Mouse (Mus musculus): ENCODE data around the gene Flna. TPM values are rescaled to one million over a fixed set of nuclear protein-coding genes. Genes with fewer than 3 reads are reported as not detected.
"Not testable (repeated sequence)": the region's sequence is repeated elsewhere in the genome, so short reads cannot be mapped to it uniquely, and the experiment has no call there.

The Flna gene
- polyA plus RNA-seq, 1 experiment from 2014 or later, result 274 TPM

DNA sequence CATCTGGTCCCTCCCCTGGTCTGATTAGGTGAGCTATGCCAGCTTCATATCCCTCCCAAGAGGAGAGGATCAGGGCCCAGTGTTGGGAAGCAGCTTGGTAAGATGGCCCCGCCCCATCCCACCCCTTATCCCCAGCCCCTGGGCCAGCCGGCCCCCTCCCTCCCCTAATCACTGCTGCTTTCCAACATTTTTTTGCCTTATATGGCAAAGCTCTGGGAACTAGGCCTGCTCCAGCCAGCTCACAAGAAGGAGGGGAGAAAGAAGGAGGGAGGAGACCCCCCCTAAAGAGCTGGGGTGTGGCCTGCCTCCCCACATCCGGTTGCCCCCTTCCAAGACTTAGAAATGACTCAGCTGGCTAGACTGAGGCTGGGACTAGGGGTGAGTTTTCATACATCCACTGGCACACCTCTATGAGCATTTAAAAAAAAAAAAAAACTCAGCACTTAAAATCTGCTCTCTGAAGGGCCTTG lies 5.0 kb downstream of the Flna start:
- H3K27me3 ChIP-seq (replicated peaks), result no peaks in the 10 kb centered on the region
- peak; percentile 55 for ATAC-seq
- H3K4me3 ChIP-seq (replicated peaks), result peak overlapping the region; percentile 49
- peak overlapping the region; percentile 58; the same call in 1 of the 2 replicates for H3K9ac ChIP-seq
- 0 out of 2 replicates have a peak, but pooled peaks cover 3% of the 10 kb centered on the region for H3K36me3 ChIP-seq
- H3K9me3 ChIP-seq, result no peaks in the 10 kb centered on the region
- peak overlapping the region; percentile 73 for H3K27ac ChIP-seq
- H3K4me1 ChIP-seq (replicated peaks), result no peaks in the 10 kb centered on the region
- peak overlapping the region; percentile 55 for H3K4me2 ChIP-seq (replicated peaks)
- WGBS, result 37% methylated on average over 3 of the region's 3 CpGs

DNA sequence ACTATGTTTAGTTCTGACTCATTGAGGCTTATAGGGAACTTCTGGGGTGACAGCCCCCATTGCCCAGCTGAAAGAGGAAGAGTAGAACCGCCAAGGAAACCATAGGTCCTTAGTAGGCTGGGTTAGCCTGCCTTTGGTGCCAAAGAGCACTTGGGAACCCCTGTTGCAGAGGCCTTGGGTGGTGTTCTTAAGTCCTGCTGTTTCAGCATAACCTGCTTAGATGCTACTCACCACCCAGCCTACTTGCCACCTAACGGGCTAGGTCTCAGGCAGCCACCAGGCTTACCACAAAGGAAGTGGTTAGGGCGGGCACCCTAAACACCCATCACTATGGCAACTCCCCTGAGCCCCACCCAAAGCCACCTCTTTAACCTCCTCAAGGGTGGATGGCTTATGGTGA lies 5.8 kb downstream of the Flna start:
- no peaks in the 10 kb centered on the region for H3K9me3 ChIP-seq
- H3K36me3 ChIP-seq, result peaks cover 3% of the 10 kb centered on the region; the same call in 1 of the 2 replicates
- no peak for ATAC-seq
- H3K4me3 ChIP-seq (replicated peaks), result peak overlapping the region; percentile 49
- H3K9ac ChIP-seq, result 0 out of 2 replicates have a peak overlapping the region, but pooled peaks have one; percentile 10
- H3K4me2 ChIP-seq (replicated peaks), result peak overlapping the region; percentile 55
- H3K27ac ChIP-seq, result no peak overlapping the region
- 73% methylated on average over 3 of the region's 3 CpGs for WGBS
- H3K27me3 ChIP-seq (replicated peaks), result no peaks in the 10 kb centered on the region
- no peaks in the 10 kb centered on the region for H3K4me1 ChIP-seq (replicated peaks)

GRCm38 (mm10) chrX:74243396-74243795 lies 6.2 kb downstream of the Flna start:
- peaks cover 3% of the 10 kb centered on the region; the same call in 1 of the 2 replicates for H3K36me3 ChIP-seq

GRCm38 (mm10) chrX:74240332-74240731 lies 9.3 kb downstream of the Flna start:
- Histone ChIP-seq H3K9ac (no peak overlapping the region), H3K36me3 (peaks cover 12% of the 10 kb centered on the region; the same call in 1 of the 2 replicates), H3K4me2 (replicated peaks) (no peak overlapping the region), H3K4me1 (replicated peaks) (no peaks in the 10 kb centered on the region), H3K4me3 (replicated peaks) (no peak overlapping the region), H3K9me3 (no peaks in the 10 kb centered on the region), H3K27me3 (replicated peaks) (no peaks in the 10 kb centered on the region), H3K27ac (no peak overlapping the region)
- no peak for ATAC-seq
- 91% methylated on average over 4 of the region's 4 CpGs for WGBS

More at GRCm38 (mm10) chrX:74243396-74243795, 6.2 kb downstream of the Flna start:
- Histone ChIP-seq H3K9me3 (no peaks in the 10 kb centered on the region), H3K4me1 (replicated peaks) (no peaks in the 10 kb centered on the region), H3K27ac (no peak overlapping the region), H3K4me3 (replicated peaks) (peak overlapping the region; percentile 49), H3K4me2 (replicated peaks) (peak overlapping the region; percentile 55), H3K27me3 (replicated peaks) (no peaks in the 10 kb centered on the region), H3K9ac (0 out of 2 replicates have a peak overlapping the region, but pooled peaks have one; percentile 10)
- 78% methylated on average over 2 of the region's 2 CpGs for WGBS
- no peak for ATAC-seq

GRCm38 (mm10) chrX:74233196-74233595 lies 16.4 kb downstream of the Flna start:
- WGBS, result 91% methylated on average over 5 of the region's 5 CpGs
- ATAC-seq, result no peak
- H3K9me3 ChIP-seq, result no peaks in the 10 kb centered on the region
- no peak overlapping the region for H3K4me2 ChIP-seq (replicated peaks)
- no peak overlapping the region for H3K27ac ChIP-seq
- no peak overlapping the region for H3K9ac ChIP-seq
- H3K4me3 ChIP-seq (replicated peaks), result no peak overlapping the region
- H3K36me3 ChIP-seq, result peaks cover 17% of the 10 kb centered on the region
- no peaks in the 10 kb centered on the region for H3K4me1 ChIP-seq (replicated peaks)
- no peaks in the 10 kb centered on the region for H3K27me3 ChIP-seq (replicated peaks)

- WGBS, result 80% methylated on average over 1 of the region's 1 CpGs
- Histone ChIP-seq H3K27ac (no peak overlapping the region), H3K9ac (no peak overlapping the region), H3K4me2 (replicated peaks) (no peak overlapping the region), H3K4me3 (replicated peaks) (no peak overlapping the region), H3K4me1 (replicated peaks) (no peaks in the 10 kb centered on the region), H3K36me3 (peaks cover 9% of the 10 kb centered on the region), H3K27me3 (replicated peaks) (no peaks in the 10 kb centered on the region), H3K9me3 (no peaks in the 10 kb centered on the region)
- no peak for ATAC-seq
These were observed 19.6 kb downstream of the Flna start for GRCm38 (mm10) chrX:74230038-74230437.

GRCm38 (mm10) chrX:74220099-74220498 lies 29.5 kb downstream of the Flna start:
- H3K9ac ChIP-seq; H3K9me3 ChIP-seq; H3K27me3 ChIP-seq (replicated peaks); H3K36me3 ChIP-seq; H3K4me1 ChIP-seq (replicated peaks); ATAC-seq; H3K4me3 ChIP-seq (replicated peaks); H3K27ac ChIP-seq; H3K4me2 ChIP-seq (replicated peaks): not testable (repeated sequence)
- WGBS, result 48% methylated on average over 1 of the region's 1 CpGs

GRCm38 (mm10) chrX:74219449-74219848 lies 30.2 kb downstream of the Flna start:
- Histone ChIP-seq H3K27ac (no peak overlapping the region), H3K4me2 (replicated peaks) (no peak overlapping the region), H3K36me3 (no peaks in the 10 kb centered on the region), H3K9ac (no peak overlapping the region), H3K4me3 (replicated peaks) (no peak overlapping the region), H3K9me3 (no peaks in the 10 kb centered on the region), H3K27me3 (replicated peaks) (no peaks in the 10 kb centered on the region), H3K4me1 (replicated peaks) (no peaks in the 10 kb centered on the region)
- 50% methylated on average over 13 of the region's 13 CpGs for WGBS
- no peak for ATAC-seq

DNA sequence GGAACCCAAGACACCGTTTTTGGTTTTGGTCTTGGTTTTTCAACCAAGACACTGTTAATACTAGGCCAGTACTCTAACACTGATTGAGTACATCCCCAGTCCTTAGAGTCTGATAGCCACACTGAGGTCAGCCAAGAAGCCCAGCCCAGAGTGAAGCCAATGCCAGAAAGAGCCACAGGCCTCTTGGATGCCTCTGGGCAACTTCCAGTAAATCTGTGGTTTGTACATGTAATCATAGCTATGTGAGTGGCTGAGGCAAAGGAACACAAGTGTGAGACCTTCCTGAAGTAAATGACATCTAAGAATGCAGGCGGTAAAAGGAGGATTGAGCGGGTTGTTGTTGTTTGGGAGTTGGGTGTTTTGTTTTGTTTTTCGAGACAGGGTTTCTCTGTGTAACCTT lies 31.1 kb downstream of the Flna start:
- no peak for ATAC-seq
- 90% methylated on average over 4 of the region's 4 CpGs for WGBS

DNA sequence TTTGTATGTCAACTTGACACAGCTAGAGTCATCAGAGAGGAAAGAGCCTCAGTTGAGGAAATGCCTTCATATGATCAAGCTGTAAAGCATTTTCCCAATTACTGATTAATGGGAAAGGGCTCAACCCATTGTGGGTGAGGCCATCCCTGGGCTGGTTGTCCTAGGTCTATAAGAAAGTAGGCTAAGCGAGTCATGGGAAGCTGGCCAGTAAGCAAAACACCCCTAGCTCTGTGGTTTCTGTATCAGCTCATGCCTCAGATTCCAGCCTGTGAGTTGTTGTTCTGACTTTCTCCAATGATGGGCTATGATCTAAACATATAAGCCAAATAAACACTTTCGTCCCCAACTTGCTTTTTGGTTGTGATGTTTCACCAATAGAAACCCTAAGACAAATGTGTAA lies 46.1 kb downstream of the Flna start:
- H3K36me3 ChIP-seq, result no peaks in the 10 kb centered on the region
- no peaks in the 10 kb centered on the region for H3K27me3 ChIP-seq (replicated peaks)
- no peak overlapping the region for H3K9ac ChIP-seq
- H3K9me3 ChIP-seq, result no peaks in the 10 kb centered on the region
- H3K4me2 ChIP-seq (replicated peaks), result no peak overlapping the region
- WGBS, result 88% methylated on average over 2 of the region's 2 CpGs
- H3K27ac ChIP-seq, result no peak overlapping the region
- ATAC-seq, result no peak
- H3K4me1 ChIP-seq (replicated peaks), result no peaks in the 10 kb centered on the region
- H3K4me3 ChIP-seq (replicated peaks), result no peak overlapping the region

More for the DNA sequence above, 31.1 kb downstream of the Flna start:
- H3K9me3 ChIP-seq, result no peaks in the 10 kb centered on the region
- no peaks in the 10 kb centered on the region for H3K27me3 ChIP-seq (replicated peaks)
- no peak overlapping the region for H3K4me2 ChIP-seq (replicated peaks)
- H3K36me3 ChIP-seq, result no peaks in the 10 kb centered on the region
- H3K4me1 ChIP-seq (replicated peaks), result no peaks in the 10 kb centered on the region
- H3K27ac ChIP-seq, result no peak overlapping the region
- no peak overlapping the region for H3K4me3 ChIP-seq (replicated peaks)
- no peak overlapping the region for H3K9ac ChIP-seq

- H3K36me3 ChIP-seq, result no peaks in the 10 kb centered on the region
- no peak for ATAC-seq
- WGBS, result 90% methylated on average over 17 of the region's 17 CpGs
- H3K27ac ChIP-seq, result no peak within 1 kb of the TSS
- H3K4me2 ChIP-seq (replicated peaks), result no peak within 1 kb of the TSS
- H3K27me3 ChIP-seq (replicated peaks), result no peaks in the 10 kb centered on the region
- no peak within 1 kb of the TSS for H3K4me3 ChIP-seq (replicated peaks)
- H3K9me3 ChIP-seq, result no peaks in the 10 kb centered on the region
- no peak within 1 kb of the TSS for H3K9ac ChIP-seq
- H3K4me1 ChIP-seq (replicated peaks), result no peaks in the 10 kb centered on the region
These were observed 72.7 kb downstream of the Flna start, which contains the start of gene Tktl1 for GRCm38 (mm10) chrX:74176959-74177358. Tktl1 (plus strand) TSS chrX:74177259.
